Mouse (Mus musculus): ENCODE measurements around the gene Acot12. TPM values are rescaled to one million over a fixed set of nuclear protein-coding genes. Genes with fewer than 3 reads are reported as not detected.

The Acot12 gene
- polyA plus RNA-seq, 2 experiments = 2.3 to 4.1 TPM

DNA sequence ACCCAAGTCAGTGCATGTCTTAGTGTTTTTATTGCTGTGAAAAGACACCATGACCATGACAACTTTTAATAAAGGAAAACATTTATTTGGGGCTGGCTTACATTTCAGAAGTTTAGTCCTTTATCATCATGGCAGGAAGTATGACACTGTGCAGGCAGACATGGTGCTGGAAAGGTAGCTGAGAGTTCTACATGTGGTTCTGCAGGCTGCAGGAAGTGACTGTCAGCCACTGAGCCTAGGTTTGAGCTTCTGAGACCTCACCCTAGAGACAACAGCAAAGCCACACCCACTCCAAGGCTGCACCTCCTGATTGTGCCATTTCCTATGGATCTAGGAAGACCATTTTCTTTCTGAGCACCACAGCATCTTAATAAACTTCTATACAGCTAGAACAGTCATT, 86.6 kb downstream of the Acot12 start:
- H3K36me3 ChIP-seq (replicated peaks; ENCODE audit: control insufficient read depth, insufficient read depth, low read depth) = no peaks in the 10 kb centered on the region
- H3K9me3 ChIP-seq (ENCODE audit: control insufficient read depth, low read length) = no peaks in the 10 kb centered on the region
- no peaks in the 10 kb centered on the region for H3K27me3 ChIP-seq (ENCODE audit: control insufficient read depth, insufficient read depth, low read length)
- no peak overlapping the region for H3K4me3 ChIP-seq (ENCODE audit: insufficient read depth in 1 of 2, low read depth in 2 of 2, low read length in 2 of 2)
- DNase-seq (ENCODE audit: low read depth in 3 of 3, low spot score in 3 of 3) = no peak
- ATAC-seq (ENCODE audit: insufficient read depth) = no peak
- H3K4me2 ChIP-seq (ENCODE audit: low read depth) = no peak overlapping the region
- TF ChIP-seq EP300 (IDR thresholded peaks at IDR 0.05; ENCODE audit: low read depth) (no peak), CTCF (IDR thresholded peaks at IDR 0.05; ENCODE audit: low read depth) (no peak)
- H3K4me1 ChIP-seq (replicated peaks; ENCODE audit: control insufficient read depth in 2 of 2, insufficient read depth in 2 of 2, low read length in 1 of 2) = no peaks in the 10 kb centered on the region
- no peak overlapping the region for H3K27ac ChIP-seq
- no peak overlapping the region for H3K9ac ChIP-seq (replicated peaks)

Small RNAs within 50 kb of the gene (microRNA-seq; reads per million reads assigned to microRNA genes)
- gene Gm27656 = not detected

Other genes starting within 250 kb of the Acot12 start
- gene Zcchc9, start 66.2 kb downstream of the Acot12 start, polyA plus RNA-seq (2012; rRNA removed) = 13.1 and 13.9 TPM in 2 replicates
- gene Zcchc9, start 66.2 kb downstream of the Acot12 start, polyA plus RNA-seq (2014; fragmentation: Nextera tagmentation; extraction: Ambion mirVana) = 6.5 and 7.3 TPM in 2 replicates
- gene Ckmt2, start 135.4 kb downstream of the Acot12 start, polyA plus RNA-seq (2012; rRNA removed) = not detected in 2 replicates
- gene Ckmt2, start 135.4 kb downstream of the Acot12 start, polyA plus RNA-seq (2014; fragmentation: Nextera tagmentation; extraction: Ambion mirVana) = not detected in 2 replicates

Data from liver, embryonic 14.5 days (tissue).